Mouse (Mus musculus): ENCODE results near the gene Fiz1.

The Fiz1 gene

DNA sequence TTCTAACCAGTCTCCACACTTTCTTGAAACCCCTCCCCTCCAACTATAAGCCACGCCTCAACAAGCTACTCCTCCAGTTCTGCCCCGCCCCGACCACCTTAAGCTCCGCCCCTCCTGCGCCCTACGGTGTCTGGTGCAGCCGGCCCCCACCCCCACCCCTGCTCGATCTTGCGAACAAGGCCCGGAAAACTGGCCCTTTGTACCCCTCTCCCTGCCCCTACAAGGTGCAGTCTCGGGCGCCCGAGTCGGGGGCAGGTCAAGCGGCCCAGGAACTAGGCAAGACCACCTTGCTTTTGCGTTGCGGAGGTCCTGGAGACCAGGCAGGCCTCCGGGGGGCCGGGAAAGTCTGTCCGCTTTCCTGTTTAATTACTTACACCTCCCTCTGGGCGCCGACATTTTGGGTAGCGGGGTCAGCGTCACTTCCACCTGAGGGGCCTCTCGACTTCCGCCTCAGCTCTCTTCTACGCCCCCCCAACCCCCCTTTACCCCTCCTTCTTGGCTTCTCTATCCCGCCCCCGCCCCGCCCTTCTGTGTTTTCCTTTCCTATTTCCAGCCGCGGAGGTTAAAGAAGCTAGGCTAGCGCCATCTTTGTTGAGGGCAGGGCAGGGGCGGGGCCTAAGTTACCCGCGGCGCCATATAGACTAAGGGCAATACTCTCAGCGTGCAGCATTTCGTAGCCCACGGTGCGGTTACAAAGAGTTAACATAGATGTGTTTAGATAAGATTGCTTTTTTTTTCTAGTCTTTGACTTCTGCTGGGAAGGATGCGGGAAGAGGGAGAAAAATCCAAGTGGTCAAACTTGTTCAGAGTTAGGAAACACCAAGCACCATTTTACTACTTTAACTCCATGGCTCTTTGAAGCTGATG, at the start of gene Fiz1, which contains the start of gene Zfp524:
TSS of gene Fiz1 (minus strand) at position 447 of the 867 bp plus-strand sequence.
TSS of gene Zfp524 (plus strand) at position 165 of the 867 bp plus-strand sequence.
- DNase-seq, result peak; percentile 97

DNA sequence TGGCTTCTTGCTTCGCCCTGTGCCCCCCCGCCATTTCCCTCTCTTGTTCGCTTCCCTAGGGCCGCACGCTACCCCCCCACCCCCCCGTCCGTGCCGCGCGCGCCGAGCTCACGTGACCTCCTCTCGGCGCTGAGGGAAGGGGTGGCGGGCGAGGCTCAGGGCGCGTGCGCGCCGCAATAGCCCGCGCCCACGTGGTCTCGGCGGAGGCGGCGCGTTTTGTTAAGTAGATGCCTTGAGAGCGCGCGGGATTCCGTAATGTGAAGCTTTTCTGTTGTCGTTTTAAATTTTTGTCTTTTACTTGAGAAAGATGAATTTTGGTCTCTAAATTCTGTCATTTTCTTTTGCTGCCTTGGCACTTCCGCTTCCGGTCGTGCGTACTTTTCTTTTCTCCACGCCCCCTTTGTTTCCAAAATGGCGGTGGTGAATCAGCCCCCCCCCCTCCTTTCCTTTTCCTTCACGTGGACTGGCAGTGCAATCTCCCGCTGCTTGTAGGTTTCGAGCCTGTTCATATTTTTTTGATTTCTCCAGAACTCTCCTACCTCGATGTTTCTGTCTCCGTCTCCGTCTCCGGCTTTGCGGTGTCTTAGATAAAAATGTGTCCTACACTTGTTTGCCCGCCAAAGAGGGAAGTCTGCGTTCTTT, 48.0 kb upstream of the Fiz1 start:
- DNase-seq, result no peak

DNA sequence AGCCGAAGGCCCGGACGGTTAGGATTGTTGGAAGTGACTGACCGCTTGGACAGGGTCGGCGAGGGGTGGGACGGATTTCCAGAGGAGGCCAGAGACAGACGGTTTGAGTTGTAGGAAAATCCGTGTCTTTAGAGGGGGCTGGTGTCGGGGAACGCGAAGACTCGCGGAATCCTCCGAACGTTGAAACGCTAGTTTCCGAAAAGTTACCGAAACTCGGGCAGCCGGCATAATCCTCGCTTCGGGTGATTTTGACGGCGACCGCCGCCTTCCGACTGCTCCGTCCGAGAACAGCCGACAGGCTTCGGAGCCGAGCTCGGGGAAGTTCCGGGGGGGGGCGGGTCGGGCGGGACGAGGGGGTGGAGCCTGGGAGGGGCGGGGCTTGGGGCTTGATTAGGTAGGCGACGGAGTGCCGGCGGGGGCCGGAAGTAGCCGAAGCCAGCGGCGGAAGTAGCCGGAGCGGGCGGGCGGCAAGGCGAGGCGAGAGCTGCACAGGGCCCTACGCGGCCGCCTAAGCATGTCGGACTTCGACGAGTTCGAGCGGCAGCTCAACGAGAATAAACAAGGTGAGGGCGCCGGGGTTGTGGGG, 47.4 kb upstream of the Fiz1 start, which contains the start of gene U2af2:
TSS of gene U2af2 (plus strand) at position 370 of the 586 bp plus-strand sequence.
- DNase-seq, result peak; percentile 92

DNA sequence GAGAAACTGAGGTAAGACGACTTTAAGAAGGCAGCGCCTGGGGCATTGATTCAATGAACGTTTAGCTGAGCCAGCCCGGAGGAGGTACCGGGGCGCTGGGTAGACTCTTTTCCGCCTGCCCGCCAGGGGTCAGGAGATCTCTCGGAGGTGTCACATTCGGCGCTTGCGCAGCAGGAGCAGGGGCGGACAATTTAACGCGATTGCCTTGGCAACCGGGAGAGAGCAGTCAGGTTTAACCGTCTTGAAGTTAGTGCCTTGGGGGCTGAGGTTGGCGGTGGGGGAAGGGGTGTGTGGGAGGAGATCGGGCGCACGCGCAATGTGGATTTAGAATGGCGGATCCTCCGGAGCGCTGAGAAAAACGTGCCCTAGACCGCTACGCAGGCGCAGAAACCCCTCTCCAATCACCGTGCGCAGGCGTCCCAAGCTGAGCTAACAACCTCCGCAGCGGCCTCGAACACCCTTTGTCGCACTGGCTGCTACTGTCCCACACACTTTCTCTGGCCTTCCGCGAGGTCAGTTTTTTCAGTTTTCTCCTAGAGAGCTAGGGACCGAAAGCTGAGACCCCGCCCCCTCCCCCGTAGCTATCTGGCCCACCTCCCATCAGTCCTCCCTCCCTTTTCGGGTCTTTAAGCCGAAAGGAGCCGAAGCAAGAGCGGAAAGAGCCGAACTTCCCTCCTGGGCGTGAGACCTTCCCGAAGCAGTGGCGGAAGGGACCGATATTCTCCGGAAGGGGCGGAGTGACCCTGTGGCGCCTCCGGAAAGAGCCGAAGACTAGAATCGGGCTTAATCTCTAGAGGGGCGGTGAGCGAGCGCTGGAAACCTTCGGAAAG, 46.7 kb upstream of the Fiz1 start:
- peak; percentile 97 for DNase-seq

DNA sequence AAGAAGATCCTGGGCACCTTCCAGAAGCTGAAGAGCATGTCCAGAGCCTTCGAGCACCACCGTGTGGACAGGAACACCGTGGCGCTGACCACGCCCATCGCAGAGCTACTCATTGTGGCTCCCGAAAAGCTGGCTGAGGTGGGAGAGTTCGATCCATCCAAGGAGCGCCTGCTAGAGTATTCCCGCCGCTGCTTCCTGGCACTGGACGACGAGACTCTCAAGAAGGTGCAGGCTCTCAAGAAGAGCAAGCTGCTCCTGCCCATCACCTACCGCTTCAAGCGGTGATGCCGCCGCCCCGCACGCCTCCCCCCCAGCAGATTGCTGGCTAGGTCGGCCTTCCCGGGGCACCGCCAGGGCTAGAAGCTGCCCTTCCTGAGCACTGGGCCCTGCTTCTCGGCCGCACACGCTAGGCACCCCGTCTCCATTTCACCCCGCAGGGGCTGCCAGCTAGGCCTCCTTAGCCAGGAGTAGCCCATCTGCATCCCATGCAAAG, 45.8 kb upstream of the Fiz1 start:
- peak; percentile 85 for DNase-seq

DNA sequence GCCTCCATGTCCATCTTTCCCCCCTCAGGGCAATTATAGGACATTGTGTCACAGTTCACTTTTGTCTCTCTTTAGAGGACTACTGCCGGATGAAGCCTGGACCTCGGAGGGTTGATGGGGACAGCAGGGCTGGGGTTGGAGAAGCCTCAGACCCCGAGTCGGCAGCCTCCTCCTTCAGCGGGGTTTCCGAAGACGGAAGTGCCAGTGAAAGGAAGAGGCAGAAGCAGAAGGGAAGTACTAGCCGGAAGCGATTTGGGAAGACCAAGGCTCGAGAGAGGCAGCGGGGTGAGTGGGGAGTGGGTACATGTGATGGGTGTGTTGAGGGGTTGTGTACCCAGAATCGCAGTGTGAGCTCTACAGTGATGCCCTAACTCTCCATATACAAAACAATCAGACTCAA, 44.9 kb upstream of the Fiz1 start:
- DNase-seq, result no peak

DNA sequence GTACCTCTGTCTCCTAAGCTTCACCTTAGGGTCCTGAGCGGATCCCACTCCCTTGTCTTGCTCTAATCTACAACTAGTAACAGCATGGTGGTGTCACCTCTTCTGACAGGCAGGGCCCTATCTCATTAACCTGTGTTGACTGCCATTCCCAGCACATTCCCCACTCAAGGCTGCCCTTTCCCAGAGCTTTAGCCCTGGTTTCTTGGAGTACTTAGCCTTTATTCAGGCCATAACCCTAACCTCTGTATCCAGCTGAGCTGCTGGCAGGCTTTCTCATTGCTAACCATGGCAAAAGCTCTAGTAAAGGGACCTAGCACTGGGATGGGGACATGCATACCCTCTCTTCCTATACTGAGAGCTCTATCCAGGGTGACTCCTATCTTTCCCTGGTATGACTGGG, 44.1 kb upstream of the Fiz1 start:
- no peak for DNase-seq

DNA sequence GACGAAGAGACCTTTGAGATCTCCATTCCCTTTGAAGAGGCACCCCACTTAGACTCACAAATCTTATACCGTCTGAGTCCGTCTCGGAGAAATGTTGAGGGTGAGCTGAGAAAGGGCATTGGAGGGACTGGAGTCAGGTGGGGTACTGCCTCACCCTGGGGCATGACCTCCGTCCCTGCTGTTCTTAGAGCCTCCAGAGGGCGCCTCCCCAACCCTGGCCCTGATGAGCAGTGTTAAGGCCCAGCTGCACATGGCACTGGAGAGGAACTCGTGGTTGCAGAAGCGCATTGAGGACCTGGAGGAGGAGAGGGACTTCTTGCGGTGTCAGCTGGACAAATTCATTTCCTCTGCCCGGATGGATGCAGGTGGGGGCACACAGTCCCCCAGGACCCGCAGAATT, 43.3 kb upstream of the Fiz1 start:
- no peak for DNase-seq

DNA sequence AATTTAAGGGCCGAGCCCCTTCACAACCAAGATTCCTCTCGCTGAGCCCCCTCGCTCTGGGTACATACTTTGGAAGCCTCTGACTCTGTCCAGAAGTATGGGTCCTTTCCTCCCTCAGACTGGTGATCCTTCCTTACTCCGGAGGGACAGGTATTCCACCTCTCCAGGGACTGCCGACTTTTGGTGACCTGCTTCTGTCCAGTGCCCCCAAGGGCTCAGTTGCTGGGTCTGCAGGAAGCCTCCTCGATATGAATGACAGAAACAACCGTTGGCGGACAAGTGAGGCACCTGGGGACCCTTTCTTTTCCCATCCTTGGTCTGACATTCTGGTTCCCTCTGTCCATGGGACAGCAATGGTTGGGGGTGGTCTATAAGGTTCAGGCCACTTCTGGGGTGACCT, 42.9 kb upstream of the Fiz1 start:
- DNase-seq, result no peak

DNA sequence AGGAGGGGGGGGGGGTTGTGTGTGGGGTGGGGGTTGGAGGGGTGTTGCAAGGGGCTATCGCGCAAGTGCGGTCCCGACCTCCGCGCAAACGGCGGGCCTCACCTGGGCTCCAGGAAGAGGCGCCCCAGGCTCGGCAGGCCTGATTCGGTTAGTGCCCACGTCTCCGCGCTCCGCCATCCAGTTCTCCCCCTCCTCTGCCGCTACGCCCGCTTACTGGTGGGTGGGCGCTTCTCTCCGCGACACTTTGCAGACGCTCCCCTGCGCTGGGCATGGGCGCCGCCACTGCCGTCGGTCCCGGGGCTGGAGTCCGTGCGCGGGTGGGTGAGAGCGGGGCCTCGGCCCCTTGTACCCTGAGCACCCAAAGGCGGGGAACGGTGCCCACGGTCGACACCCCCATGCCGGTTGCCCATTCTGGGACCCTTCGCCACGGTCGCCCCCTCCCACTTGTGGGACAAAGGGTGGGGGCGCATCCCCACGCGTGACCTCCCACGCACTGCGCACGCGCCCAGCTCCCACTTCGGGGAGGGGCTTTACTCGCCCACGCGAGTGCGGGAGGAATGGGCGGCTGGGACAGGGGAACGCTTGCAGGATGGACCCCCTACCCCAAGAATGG, 42.3 kb upstream of the Fiz1 start:
- no peak for DNase-seq

DNA sequence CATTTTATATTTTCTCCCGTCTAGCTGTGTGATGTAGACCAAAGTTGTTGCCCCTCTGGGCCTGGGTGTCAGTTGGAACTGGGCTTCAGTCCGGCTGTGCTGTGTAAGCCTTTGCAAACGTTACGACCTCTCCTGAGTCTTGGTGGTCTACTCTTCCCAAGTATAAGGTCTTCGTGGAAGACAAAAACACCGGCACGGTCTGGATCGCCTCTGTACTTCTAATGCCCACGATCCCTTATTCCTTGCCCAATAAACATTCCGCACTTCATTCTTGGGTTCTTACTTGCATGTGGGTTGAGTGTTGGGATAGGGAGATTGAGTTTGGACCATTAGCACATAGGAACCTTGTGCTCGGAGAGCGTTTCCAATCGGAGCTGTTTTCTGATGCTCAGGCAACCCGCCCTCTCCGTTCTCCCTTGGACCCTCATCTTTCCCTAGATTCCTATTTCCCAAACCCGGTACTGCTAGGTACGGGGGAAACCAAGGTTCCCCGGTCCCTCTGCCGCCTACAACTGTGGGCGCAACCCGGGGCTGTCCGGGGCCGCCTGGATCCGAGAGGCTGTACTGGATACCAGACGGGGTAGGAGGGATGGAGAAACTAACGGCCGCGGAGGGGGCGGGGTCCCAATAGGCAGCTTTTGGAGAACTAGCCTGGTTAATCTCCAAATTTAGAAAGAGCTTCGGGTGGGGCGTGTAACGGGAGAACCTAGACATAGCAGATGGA, 39.1 kb upstream of the Fiz1 start:
- no peak for DNase-seq

DNA sequence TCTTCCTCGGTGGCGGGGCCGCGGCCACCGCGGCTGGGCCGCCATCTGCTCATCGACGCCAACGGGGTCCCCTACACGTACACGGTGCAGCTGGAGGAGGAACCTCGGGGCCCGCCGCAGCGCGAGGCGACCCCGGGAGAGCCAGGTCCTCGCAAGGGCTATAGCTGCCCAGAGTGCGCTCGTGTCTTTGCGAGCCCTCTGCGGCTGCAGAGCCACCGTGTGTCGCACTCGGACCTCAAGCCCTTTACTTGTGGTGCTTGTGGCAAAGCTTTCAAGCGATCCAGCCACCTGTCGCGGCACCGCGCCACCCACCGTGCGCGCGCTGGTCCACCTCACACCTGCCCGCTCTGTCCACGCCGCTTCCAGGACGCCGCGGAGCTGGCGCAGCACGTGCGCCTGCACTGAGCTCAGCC, 38.4 kb upstream of the Fiz1 start:
- no peak for DNase-seq

DNA sequence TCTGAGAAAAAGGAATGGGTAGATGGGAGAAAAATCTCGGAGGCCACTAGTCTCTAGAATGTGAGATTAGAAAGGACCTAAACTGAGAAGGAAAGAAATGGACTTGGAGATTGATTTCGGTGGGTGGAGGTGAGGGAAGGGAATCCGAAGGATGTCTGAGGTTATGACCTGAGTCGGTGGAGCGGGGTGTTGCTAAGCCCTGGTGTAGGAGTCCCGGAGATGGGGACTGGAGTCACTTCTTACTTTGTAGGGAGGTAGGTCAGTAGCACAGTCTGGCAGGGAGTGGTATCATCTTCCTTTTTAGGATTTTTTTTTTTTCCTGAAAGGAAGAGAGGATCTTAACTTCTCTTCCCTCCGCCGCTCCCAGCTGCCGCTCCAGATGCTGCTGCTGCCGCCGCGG, 37.9 kb upstream of the Fiz1 start:
- DNase-seq, result no peak

DNA sequence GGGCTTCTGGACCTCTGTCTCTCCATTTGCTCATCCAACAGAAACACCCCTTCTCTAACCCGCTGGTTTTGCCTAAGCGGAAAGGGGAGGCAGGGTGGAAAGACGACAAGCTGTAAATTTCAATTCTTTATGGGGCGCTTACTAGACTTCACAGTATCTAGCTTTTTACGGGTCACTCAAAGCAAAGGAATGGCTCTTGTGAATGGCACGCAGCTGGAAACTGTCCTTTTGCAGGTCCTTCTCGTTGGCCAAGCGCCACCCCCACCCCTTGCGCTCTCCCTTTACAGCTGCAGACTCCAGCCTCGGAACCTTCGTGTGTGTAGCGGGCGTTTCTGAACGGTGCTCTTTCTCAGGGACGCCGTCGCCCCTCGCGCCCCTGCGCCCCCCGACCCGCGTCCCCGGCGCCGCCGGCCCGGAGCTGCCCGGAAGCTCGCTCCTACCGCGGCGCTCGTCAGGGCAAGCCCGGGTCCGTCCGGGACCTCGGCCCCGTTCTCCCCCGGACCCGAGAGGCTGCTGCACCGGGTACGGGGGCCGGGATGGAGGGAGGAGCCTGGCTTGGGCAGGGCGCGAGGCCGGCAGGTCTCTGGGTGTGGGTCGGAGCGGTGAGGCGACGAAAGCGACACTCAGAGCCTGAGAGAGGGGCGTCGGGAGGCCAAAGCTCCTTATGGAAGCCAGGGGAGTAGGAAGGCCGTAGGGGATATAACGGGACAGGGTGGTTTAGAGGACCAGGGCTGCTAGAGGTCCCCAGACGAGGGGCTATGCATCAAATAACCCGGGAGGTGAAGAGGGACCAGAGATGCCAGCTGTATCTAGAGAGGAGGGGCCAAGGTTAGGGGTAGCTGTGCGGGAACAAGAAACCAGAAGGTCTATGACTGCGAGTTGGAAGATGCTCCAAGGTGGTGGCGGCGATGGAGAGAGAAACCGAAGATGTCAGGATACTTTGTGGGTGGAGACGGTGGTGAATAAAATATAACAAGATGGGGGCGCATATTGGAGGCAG, 37.0 kb upstream of the Fiz1 start, which contains the start of gene Zfp580:
TSS of gene Zfp580 (plus strand) at position 346 of the 1,000 bp plus-strand sequence.
- peak; percentile 68 for DNase-seq

DNA sequence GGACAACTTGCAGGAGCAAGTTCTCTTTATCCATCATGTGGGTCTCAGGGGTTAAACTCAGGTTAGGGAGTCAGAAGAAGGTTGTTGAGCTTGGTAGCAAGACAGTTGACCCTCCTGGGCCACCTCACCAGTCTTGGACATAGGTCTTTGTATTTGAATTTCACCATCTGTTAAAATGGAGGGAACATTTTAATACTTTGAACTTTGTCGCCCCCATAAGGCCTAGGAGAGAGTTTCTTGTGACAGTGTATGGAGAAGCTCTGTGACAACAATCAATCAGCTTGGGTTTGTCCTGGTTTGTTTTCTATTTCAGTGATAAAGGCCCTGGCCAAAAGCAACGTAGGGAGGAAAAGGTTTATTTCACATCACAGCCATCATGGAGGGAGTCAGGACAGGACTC, 32.8 kb upstream of the Fiz1 start:
- DNase-seq, result no peak

DNA sequence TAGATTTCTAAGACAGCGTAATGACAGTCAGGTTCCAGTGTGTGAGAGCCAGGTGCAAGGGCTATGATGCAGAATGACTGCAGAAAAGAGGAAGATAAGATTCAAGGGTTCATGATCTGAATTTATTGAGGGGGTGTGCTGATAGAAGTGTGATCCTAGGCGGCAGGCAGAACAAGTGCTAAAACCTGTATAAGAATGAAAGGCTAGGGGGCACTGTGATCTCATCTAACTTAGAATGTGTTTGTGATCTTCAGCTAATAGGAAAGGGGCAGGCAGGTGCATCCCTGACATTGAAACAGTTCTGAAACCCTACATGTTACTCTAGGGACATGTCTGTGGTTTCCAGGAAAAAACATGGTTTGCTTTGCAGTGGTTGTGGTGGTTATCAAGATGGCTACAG, 31.6 kb upstream of the Fiz1 start:
- DNase-seq, result no peak

DNA sequence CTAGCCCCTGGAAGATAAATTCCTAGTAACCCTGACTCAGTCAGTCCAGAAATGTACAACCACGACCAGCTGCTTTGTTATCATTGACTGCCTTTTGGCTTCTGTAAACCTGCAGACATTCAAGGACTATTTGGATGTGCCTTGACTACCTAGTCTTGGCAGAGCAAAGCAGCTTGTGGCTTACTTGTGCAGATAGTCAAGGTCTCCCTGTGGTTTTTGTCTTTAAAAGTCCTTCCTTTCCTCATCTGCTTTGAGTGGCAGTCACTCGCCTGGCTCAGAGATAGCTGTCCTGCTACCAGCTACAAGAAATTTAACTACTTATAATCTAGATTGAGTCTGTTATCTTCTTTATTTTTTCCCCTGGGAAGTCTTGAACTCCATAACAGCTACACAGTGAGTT, 30.5 kb upstream of the Fiz1 start:
- no peak for DNase-seq

DNA sequence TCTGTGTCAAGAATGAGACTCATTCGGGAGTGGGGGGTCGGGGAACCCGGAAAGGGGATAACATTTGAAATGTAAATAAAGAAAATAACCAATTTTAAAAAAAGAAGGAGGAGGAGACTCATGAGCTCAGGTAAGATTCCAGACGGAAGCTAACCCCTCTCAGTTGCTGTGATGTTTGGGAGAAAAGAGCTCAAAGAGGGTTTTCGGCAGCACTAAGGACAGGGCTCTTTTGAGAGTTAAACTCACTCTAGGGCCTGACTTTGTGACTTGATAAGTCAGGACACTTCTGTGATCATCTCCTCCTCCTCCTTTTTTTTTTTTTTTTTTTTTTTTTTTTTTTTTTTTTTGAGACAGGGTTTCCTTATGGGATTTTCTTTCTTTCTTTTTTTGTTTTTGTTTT, 24.4 kb upstream of the Fiz1 start:
- DNase-seq, result no peak

DNA sequence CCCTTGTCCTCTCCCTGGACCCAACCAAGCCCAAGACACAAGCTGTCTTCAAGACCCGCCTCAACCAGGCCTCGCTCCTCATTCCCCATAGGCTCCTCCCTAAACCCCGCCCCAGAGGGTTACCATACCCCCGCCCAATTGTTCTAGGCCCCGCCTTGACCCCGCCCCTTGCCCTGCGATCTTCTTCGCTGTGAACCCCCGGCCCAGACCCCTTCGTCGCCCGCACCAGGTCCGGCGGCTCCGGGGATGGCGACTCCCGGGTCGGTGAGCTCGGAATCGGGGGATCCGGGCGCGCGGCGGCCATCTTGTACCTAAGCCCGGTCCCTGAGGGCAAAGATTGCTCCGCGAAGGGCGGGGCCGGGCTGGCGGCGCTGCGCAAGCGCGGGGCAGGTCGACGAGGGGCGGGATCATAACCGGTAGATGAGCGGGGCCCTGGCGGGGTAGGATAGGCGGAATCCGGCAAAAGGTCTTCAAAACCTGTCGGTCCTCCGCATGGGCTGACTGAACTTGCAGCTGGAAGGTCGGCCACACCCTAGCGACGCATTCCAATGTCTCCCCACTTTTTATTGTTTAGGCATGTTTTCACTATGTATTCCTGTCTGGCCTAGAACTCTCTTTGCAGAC, 23.7 kb upstream of the Fiz1 start, which contains the start of gene Zfp784:
TSS of gene Zfp784 (minus strand) at position 338 of the 624 bp plus-strand sequence.
- DNase-seq, result peak; percentile 94

DNA sequence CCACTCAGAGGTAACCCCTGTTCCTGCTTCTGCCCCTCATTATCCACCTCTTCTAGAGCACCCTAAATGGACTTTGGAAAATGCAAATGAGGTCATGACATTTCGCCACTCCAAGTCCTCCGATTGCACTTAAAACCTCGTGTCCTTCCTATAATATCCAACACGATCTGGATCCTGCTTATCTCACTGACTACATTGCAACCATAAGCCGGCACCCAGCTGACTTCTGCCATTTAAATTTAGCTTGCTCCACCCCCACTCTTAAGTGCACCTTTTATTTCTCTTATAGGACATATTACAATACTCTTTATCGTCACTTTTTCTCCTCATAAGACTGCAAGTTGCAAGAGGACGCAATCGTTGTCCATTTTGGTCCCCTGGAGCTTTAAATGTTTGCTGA, 23.0 kb upstream of the Fiz1 start:
- DNase-seq, result no peak
